Mouse (Mus musculus): Measurements from ENCODE around the gene Hoxa13. TPM values are rescaled to one million over a fixed set of nuclear protein-coding genes. Genes with fewer than 3 reads are reported as not detected.
A peak's percentile ranks its signal among the peaks of the same experiment; 100 is the strongest.

Hoxa13 gene
- polyA plus RNA-seq, 1 experiment from 2014 or later = not detected

- Histone ChIP-seq H3K27ac (no peak overlapping the region), H3K4me1 (replicated peaks; ENCODE audit: insufficient read depth, low read length) (peaks cover 19% of the 10 kb centered on the region), H3K9ac (ENCODE audit: low read depth, low read length) (no peak overlapping the region), H3K27me3 (ENCODE audit: insufficient read depth, low read length) (peaks cover 36% of the 10 kb centered on the region), H3K36me3 (ENCODE audit: insufficient read depth, low read length) (no peaks in the 10 kb centered on the region), H3K4me2 (ENCODE audit: low read length) (peak overlapping the region; percentile 43), H3K9me3 (replicated peaks; ENCODE audit: low read length) (no peaks in the 10 kb centered on the region), H3K4me3 (replicated peaks; ENCODE audit: low read depth, low read length) (peak overlapping the region; percentile 20)
- 20% methylated on average over 35 of the region's 35 CpGs for WGBS
- TF ChIP-seq CTCF (IDR thresholded peaks at IDR 0.05; ENCODE audit: low read depth) = no peak
- DNase-seq (ENCODE audit: low spot score) (no peak), ATAC-seq (replicated peaks; ENCODE audit: low FRiP score, low read depth) (0 out of 2 replicates have a peak, but pooled peaks have one; percentile 21)
These were observed 7.8 kb downstream of the Hoxa13 start for GRCm38 (mm10) chr6:52252775-52253376.

GRCm38 (mm10) chr6:52252016-52252774 is 8.5 kb downstream of the Hoxa13 start:
- H3K4me1 ChIP-seq (replicated peaks; ENCODE audit: insufficient read depth, low read length) = peaks cover 22% of the 10 kb centered on the region
- ATAC-seq (replicated peaks; ENCODE audit: low FRiP score, low read depth) (no peak), DNase-seq (ENCODE audit: low spot score) (no peak)
- no peak overlapping the region; the same call in 1 of the 2 replicates for H3K4me2 ChIP-seq (ENCODE audit: low read length)
- TF ChIP-seq CTCF (IDR thresholded peaks at IDR 0.05; ENCODE audit: low read depth) = no peak
- no peak overlapping the region for H3K4me3 ChIP-seq (replicated peaks; ENCODE audit: low read depth, low read length)
- H3K27ac ChIP-seq = no peak overlapping the region
- no peaks in the 10 kb centered on the region for H3K9me3 ChIP-seq (replicated peaks; ENCODE audit: low read length)
- no peak overlapping the region for H3K9ac ChIP-seq (ENCODE audit: low read depth, low read length)
- H3K36me3 ChIP-seq (ENCODE audit: insufficient read depth, low read length) = no peaks in the 10 kb centered on the region
- WGBS = 49% methylated on average over 24 of the region's 24 CpGs
- peaks cover 36% of the 10 kb centered on the region for H3K27me3 ChIP-seq (ENCODE audit: insufficient read depth, low read length)

- 59% methylated on average over 7 of the region's 7 CpGs for WGBS
- Histone ChIP-seq H3K4me1 (replicated peaks; ENCODE audit: insufficient read depth, low read length) (peaks cover 22% of the 10 kb centered on the region), H3K4me3 (replicated peaks; ENCODE audit: low read depth, low read length) (no peak overlapping the region), H3K4me2 (ENCODE audit: low read length) (no peak overlapping the region), H3K9me3 (replicated peaks; ENCODE audit: low read length) (no peaks in the 10 kb centered on the region), H3K9ac (ENCODE audit: low read depth, low read length) (no peak overlapping the region), H3K27ac (no peak overlapping the region), H3K27me3 (ENCODE audit: insufficient read depth, low read length) (peaks cover 36% of the 10 kb centered on the region), H3K36me3 (ENCODE audit: insufficient read depth, low read length) (no peaks in the 10 kb centered on the region)
- TF ChIP-seq CTCF (IDR thresholded peaks at IDR 0.05; ENCODE audit: low read depth) = no peak
- DNase-seq (ENCODE audit: low spot score) (no peak), ATAC-seq (replicated peaks; ENCODE audit: low FRiP score, low read depth) (no peak)
These were observed 9.4 kb downstream of the Hoxa13 start for GRCm38 (mm10) chr6:52251177-52251879.

GRCm38 (mm10) chr6:52249826-52250225 is 10.9 kb downstream of the Hoxa13 start:
- ATAC-seq (replicated peaks; ENCODE audit: low FRiP score, low read depth) (no peak), DNase-seq (ENCODE audit: low spot score) (no peak)
- Histone ChIP-seq H3K9me3 (replicated peaks; ENCODE audit: low read length) (no peaks in the 10 kb centered on the region), H3K36me3 (ENCODE audit: insufficient read depth, low read length) (no peaks in the 10 kb centered on the region), H3K4me1 (replicated peaks; ENCODE audit: insufficient read depth, low read length) (peaks cover 22% of the 10 kb centered on the region), H3K4me3 (replicated peaks; ENCODE audit: low read depth, low read length) (peak overlapping the region; percentile 72; the same call in 1 of the 2 replicates), H3K27ac (peak overlapping the region; percentile 78; the same call in 1 of the 2 replicates), H3K27me3 (ENCODE audit: insufficient read depth, low read length) (peaks cover 26% of the 10 kb centered on the region), H3K4me2 (ENCODE audit: low read length) (peak overlapping the region; percentile 90), H3K9ac (ENCODE audit: low read depth, low read length) (peak overlapping the region; percentile 52; the same call in 1 of the 2 replicates)
- WGBS = 39% methylated on average over 4 of the region's 4 CpGs
- no peak for TF ChIP-seq CTCF (IDR thresholded peaks at IDR 0.05; ENCODE audit: low read depth)

GRCm38 (mm10) chr6:52249415-52249738 is 11.3 kb downstream of the Hoxa13 start:
- no peak for DNase-seq (ENCODE audit: low spot score)
- H3K4me1 ChIP-seq (replicated peaks; ENCODE audit: insufficient read depth, low read length) = peaks cover 22% of the 10 kb centered on the region
- 14% methylated on average over 16 of the region's 16 CpGs for WGBS
- no peak for TF ChIP-seq CTCF (IDR thresholded peaks at IDR 0.05; ENCODE audit: low read depth)
- H3K4me2 ChIP-seq (ENCODE audit: low read length) = peak overlapping the region; percentile 90
- H3K9me3 ChIP-seq (replicated peaks; ENCODE audit: low read length) = no peaks in the 10 kb centered on the region
- no peaks in the 10 kb centered on the region for H3K36me3 ChIP-seq (ENCODE audit: insufficient read depth, low read length)
- no peak for ATAC-seq (replicated peaks; ENCODE audit: low FRiP score, low read depth)
- peak overlapping the region; percentile 72 for H3K4me3 ChIP-seq (replicated peaks; ENCODE audit: low read depth, low read length)
- peak overlapping the region; percentile 78; the same call in 1 of the 2 replicates for H3K27ac ChIP-seq
- peak overlapping the region; percentile 52; the same call in 1 of the 2 replicates for H3K9ac ChIP-seq (ENCODE audit: low read depth, low read length)
- peaks cover 25% of the 10 kb centered on the region for H3K27me3 ChIP-seq (ENCODE audit: insufficient read depth, low read length)
